Mouse (Mus musculus) midbrain, postnatal 0 days (tissue): ENCODE data around the gene Pdzd2. TPM values are rescaled to one million over a fixed set of nuclear protein-coding genes. Genes with fewer than 3 reads are reported as not detected.

Experiments
- ATAC-seq: fragments of 200-750 bp; cut with Nextera tagmentation; 2 replicates; pipeline ENCODE4 v1.8.0; 2017; ENCODE audit warnings: moderate number of reproducible peaks, mild to moderate bottlenecking, moderate TSS enrichment, moderate library complexity; ENCODE audit not compliant: low FRiP score
- DNase-seq: peaks from one replicate; pipeline ENCODE4 v3.0.0-alpha.2; 2015; ENCODE audit warnings: low spot score
- H3K27ac ChIP-seq: fragments of 300-500 bp; sonication (generic); 2 replicates; pipeline ENCODE4 v1.5.1; 2014; ENCODE audit warnings: low read depth, mild to moderate bottlenecking, low read length, mixed read lengths
- H3K27me3 ChIP-seq: fragments of 300-500 bp; sonication (generic); 2 replicates; pipeline ENCODE4 v1.6.1; 2014; ENCODE audit warnings: low read length, control low read depth, mixed read lengths; ENCODE audit not compliant: insufficient read depth
- H3K36me3 ChIP-seq: fragments of 300-500 bp; sonication (generic); 2 replicates; pipeline ENCODE4 v1.6.1; 2014; ENCODE audit warnings: low read length, control low read depth, mixed read lengths; ENCODE audit not compliant: insufficient read depth
- H3K4me1 ChIP-seq: fragments of 300-500 bp; sonication (generic); 2 replicates; pipeline ENCODE4 v1.6.1; 2014; ENCODE audit warnings: mild to moderate bottlenecking, control low read depth, antibody characterized with exemption, low read length, mixed read lengths; ENCODE audit not compliant: insufficient read depth
- H3K4me2 ChIP-seq: fragments of 300-500 bp; sonication (generic); 2 replicates; pipeline ENCODE4 v1.6.1; 2014; ENCODE audit warnings: low read depth, mild to moderate bottlenecking, low read length, mixed read lengths; ENCODE audit not compliant: poor library complexity, severe bottlenecking
- H3K4me3 ChIP-seq: fragments of 300-500 bp; sonication (generic); 2 replicates; pipeline ENCODE4 v1.5.1; 2014; ENCODE audit warnings: low read depth, mild to moderate bottlenecking, low read length, moderate library complexity
- H3K9ac ChIP-seq: fragments of 300-500 bp; sonication (generic); replicated peaks from 2 replicates; pipeline ENCODE4 v1.6.1; 2014; ENCODE audit warnings: mild to moderate bottlenecking, low read length, moderate library complexity, mixed read lengths; ENCODE audit not compliant: poor library complexity, severe bottlenecking
- H3K9me3 ChIP-seq: fragments of 300-500 bp; sonication (generic); 2 replicates; pipeline ENCODE4 v1.6.1; 2016; ENCODE audit warnings: low read length, control low read depth
- CTCF ChIP-seq: IDR thresholded peaks from 2 replicates; pipeline ENCODE4 v1.5.1; 2016; ENCODE audit warnings: antibody characterized with exemption, mild to moderate bottlenecking
- WGBS: fragments of 180-500 bp; shearing (Covaris S2); extraction: QIAGEN DNeasy Blood & Tissue Kit; methylation state at CpG from one replicate; pipeline ENCODE4 v1.1.7; 2014; 5-methylcytosine and 5-hydroxymethylcytosine counted together
- polyA plus RNA-seq: library from polyadenylated mRNA; unstranded; fragments of >200 nt; fragmentation: Nextera tagmentation; extraction: Ambion mirVana; gene quantifications from 2 replicates; pipeline ENCODE4 v1.2.1, GENCODE M21; 2015
- total RNA-seq: library from RNA; depleted of rRNA; stranded (reverse); fragments of >200 nt; gene quantifications from 2 replicates; pipeline ENCODE4 v1.2.3, GENCODE M21; 2014

Gene Pdzd2
- total and polyA plus RNA-seq, 2 experiments from 2014 or later, result 15.8 to 29.8 TPM

DNA sequence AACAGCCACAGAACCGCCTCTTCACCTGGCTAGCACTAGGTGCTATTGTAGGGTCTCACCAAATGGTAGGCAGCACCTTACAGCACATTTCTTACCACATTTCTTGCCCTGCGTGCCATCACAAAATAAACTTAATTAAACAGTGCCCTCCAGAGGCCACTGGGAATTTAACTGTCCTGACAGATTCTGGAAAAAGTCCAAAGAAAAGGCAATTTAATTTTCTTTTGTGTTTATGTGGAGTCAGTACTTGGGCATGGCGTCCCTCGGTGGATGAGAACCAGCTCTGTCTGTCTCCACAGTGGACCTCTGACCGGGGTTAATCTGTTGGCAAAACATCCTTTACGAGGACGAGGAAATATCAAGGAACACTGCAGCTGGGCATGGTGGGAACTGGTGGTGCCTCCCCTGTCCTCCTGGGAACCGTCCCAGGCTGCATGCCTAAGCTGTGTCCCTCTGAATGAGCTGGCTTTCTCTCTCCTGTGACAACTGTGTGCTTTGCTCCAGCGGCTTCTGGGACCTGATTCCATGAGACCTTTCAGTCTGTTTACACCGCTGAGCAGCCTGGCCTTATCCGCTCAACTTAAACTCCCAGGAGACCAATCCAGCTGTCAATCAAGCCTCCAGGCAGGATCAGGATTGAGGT is 162.5 kb downstream of the Pdzd2 start:
- H3K9ac ChIP-seq, result no peak overlapping the region
- H3K4me3 ChIP-seq, result no peak overlapping the region
- DNase-seq, result peak; percentile 85
- 11% methylated on average over 11 of the region's 11 CpGs for WGBS
- peak overlapping the region; percentile 32; the same call in 1 of the 2 replicates for H3K27ac ChIP-seq
- peak; percentile 77 for TF ChIP-seq CTCF
- H3K36me3 ChIP-seq, result no peaks in the 10 kb centered on the region
- peaks cover 3% of the 10 kb centered on the region; the same call in 1 of the 2 replicates for H3K4me1 ChIP-seq
- H3K27me3 ChIP-seq, result no peaks in the 10 kb centered on the region
- peak; percentile 64; the same call in 1 of the 2 replicates for ATAC-seq
- H3K9me3 ChIP-seq, result no peaks in the 10 kb centered on the region
- 0 out of 2 replicates have a peak overlapping the region, but pooled peaks have one; percentile 4 for H3K4me2 ChIP-seq

DNA sequence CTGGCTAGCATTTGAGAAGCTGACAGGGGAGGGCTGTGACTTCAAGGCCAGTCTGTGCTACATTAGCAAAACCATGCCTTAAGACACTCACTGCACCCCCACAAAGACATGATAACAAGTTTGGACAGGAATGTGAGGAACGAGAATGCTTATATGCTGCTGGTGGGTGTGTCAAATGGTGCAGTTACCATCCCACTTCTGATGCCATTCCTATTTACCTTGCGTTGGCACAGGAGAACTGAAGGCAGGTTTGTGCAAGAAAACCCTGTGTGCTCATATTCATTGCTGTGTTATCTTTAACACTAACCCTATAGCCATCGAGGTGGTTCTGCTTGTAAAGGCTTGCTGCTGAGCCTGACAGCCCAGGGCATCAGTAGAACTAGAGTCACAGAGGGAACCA is 166.1 kb downstream of the Pdzd2 start:
- 84% methylated on average over 3 of the region's 3 CpGs for WGBS

DNA sequence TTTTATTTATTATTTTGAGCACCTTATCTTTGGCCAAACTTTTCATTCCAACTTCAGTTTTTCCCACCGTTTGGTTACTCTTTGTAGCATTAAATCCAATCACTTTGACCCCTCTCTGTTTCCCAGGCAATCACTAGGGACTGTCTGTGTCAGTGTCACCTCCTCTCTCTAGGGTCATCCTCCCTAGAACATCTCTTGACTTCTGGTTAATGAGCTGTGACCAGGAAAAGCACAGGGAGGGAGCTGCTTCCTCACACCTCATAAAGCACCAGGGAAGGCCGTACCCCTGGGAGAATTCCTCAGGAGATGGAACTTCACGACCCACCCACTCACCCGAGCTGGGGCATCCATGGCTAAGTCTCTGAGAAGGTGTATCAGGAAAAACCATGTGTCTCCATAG is 168.6 kb downstream of the Pdzd2 start:
- no peak overlapping the region for H3K27ac ChIP-seq
- DNase-seq, result no peak
- TF ChIP-seq CTCF, result no peak
- no peaks in the 10 kb centered on the region for H3K4me1 ChIP-seq
- H3K36me3 ChIP-seq, result no peaks in the 10 kb centered on the region
- no peak overlapping the region for H3K9ac ChIP-seq
- H3K9me3 ChIP-seq, result no peaks in the 10 kb centered on the region
- WGBS, result 55% methylated on average over 4 of the region's 4 CpGs
- H3K4me3 ChIP-seq, result no peak overlapping the region
- H3K4me2 ChIP-seq, result no peak overlapping the region
- no peak for ATAC-seq
- H3K27me3 ChIP-seq, result no peaks in the 10 kb centered on the region

More for the DNA sequence above, 166.1 kb downstream of the Pdzd2 start:
- H3K27ac ChIP-seq, result no peak overlapping the region
- TF ChIP-seq CTCF, result no peak
- no peaks in the 10 kb centered on the region for H3K36me3 ChIP-seq
- H3K4me2 ChIP-seq, result no peak overlapping the region
- H3K9ac ChIP-seq, result no peak overlapping the region
- no peaks in the 10 kb centered on the region for H3K9me3 ChIP-seq
- no peaks in the 10 kb centered on the region for H3K27me3 ChIP-seq
- H3K4me3 ChIP-seq, result no peak overlapping the region
- DNase-seq (no peak), ATAC-seq (no peak)
- peaks cover 3% of the 10 kb centered on the region; the same call in 1 of the 2 replicates for H3K4me1 ChIP-seq

DNA sequence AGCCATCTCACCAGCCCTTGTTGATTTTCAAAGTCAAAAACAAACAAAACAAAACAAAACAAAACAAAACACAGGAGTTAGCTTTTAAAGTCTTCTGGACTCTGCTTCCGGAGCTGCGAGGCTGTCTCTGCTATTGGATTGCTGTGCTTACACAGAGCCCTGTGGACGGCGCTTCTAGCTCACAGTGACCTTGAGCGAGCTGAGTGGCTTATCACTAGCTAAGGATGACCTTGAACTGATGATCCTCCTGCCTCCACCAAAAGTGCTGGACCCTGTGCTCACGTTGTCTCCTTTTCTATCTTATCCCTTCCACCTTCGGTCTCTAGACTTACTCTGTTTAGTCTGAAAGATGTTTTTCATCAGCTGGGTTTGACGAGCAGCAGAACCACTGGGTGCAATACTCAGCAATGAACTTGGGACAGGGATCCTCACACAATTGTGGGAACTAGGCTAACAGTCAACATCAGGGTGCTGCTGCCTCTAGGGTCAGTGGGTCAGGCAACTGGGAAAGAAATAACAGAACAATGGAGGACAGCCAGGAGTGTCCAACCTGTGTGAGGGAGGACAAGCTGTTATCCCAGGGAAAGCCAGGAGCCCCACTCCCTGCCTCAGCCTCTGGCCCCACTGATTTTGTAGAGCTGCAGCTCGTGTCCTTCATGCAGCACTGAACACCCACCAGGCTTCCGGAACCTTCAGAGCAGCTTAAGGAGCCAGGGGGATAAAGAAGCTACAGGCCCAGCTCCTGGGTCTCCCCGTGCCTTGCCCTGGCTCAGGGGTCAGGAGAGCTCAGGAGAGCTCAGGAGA is 172.9 kb downstream of the Pdzd2 start:
- Histone ChIP-seq H3K27me3 (no peaks in the 10 kb centered on the region), H3K4me3 (no peak overlapping the region), H3K9ac (no peak overlapping the region), H3K4me1 (no peaks in the 10 kb centered on the region), H3K27ac (no peak overlapping the region), H3K36me3 (no peaks in the 10 kb centered on the region), H3K4me2 (no peak overlapping the region), H3K9me3 (no peaks in the 10 kb centered on the region)
- no peak for DNase-seq
- TF ChIP-seq CTCF, result no peak
- 87% methylated on average over 11 of the region's 11 CpGs for WGBS
- no peak for ATAC-seq

DNA sequence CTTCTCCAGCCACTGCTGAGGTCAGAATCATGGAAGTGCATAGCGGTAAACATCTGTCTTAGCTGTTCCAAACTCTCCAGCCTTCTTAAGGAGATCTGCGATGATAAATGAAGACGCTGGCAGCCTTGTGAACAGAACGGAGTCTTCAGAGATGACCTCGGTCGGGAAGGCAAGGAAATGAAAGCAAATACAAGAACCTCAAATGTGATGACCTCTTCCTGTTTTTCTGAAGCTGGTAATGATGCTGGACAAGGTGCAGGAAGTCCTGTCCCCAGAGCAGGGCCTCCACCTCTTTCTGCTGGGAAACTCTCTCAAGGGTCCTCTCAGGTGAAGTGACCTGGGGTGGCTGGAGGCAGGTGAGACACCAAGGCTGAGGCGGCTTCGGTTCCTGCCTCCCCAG is 174.4 kb downstream of the Pdzd2 start:
- Histone ChIP-seq H3K4me2 (no peak overlapping the region), H3K4me3 (no peak overlapping the region), H3K4me1 (no peaks in the 10 kb centered on the region), H3K27ac (no peak overlapping the region), H3K9ac (no peak overlapping the region), H3K36me3 (no peaks in the 10 kb centered on the region), H3K27me3 (no peaks in the 10 kb centered on the region), H3K9me3 (no peaks in the 10 kb centered on the region)
- no peak for TF ChIP-seq CTCF
- WGBS, result 83% methylated on average over 8 of the region's 8 CpGs
- ATAC-seq, result no peak
- DNase-seq, result no peak

DNA sequence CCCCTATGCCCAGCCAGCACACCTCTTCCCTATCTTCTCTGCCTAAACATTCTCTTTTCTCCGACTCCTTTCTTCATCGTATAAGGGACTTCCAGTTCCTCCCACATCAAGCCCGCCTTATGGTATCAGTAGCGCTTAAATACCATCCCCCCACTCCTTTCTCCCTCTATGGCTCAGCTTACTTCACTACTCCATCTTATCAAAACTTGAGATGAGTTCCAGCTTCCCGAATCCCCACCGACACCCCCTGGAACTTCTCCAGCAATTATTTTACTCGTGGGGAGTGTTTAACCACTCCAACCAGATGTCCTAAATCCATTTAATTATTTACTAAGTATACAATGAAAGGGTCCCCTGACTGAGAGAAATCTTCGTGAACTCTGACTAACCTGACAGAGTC is 179.2 kb downstream of the Pdzd2 start:
- WGBS, result 65% methylated on average over 8 of the region's 8 CpGs
- H3K4me3 ChIP-seq, result no peak overlapping the region
- DNase-seq (no peak), ATAC-seq (no peak)
- H3K36me3 ChIP-seq, result no peaks in the 10 kb centered on the region
- TF ChIP-seq CTCF, result no peak
- H3K9ac ChIP-seq, result no peak overlapping the region
- no peaks in the 10 kb centered on the region for H3K27me3 ChIP-seq
- H3K4me2 ChIP-seq, result no peak overlapping the region
- no peaks in the 10 kb centered on the region for H3K4me1 ChIP-seq
- H3K27ac ChIP-seq, result no peak overlapping the region
- no peaks in the 10 kb centered on the region for H3K9me3 ChIP-seq
